Mouse (Mus musculus) ES-CJ7 (cell line): ENCODE data around the gene Clnk.
"Not testable (repeated sequence)": the region's sequence is repeated elsewhere in the genome, so short reads cannot be mapped to it uniquely, and the experiment has no call there.

Source experiments
- DNase-seq: peaks from one replicate; pipeline ENCODE4 v3.0.0; 2011; ENCODE audit warnings: low read depth, low spot score

Gene Clnk

DNA sequence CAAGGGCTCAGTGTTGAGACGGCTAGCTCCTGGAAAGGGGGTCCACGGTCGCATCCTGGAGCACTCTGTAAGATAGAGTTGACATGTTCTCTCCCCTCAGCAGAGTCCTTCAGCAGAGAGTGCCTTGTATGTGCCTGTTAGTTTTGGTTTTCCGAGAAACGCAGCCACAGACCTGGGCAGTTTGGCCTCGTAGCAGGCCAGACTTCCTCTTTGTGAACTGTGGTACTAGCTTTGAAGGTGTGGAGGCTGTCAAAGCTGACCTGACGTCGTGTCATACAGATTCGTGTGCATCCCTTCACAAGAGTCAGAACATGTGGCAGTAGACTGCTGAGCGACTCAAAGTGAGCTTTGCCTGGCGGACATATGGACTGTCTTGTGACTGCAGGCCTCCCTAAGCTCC is at the start of gene Clnk:
Clnk (minus strand) TSS at position 191 of the 400 bp plus-strand sequence.
- DNase-seq = no peak

DNA sequence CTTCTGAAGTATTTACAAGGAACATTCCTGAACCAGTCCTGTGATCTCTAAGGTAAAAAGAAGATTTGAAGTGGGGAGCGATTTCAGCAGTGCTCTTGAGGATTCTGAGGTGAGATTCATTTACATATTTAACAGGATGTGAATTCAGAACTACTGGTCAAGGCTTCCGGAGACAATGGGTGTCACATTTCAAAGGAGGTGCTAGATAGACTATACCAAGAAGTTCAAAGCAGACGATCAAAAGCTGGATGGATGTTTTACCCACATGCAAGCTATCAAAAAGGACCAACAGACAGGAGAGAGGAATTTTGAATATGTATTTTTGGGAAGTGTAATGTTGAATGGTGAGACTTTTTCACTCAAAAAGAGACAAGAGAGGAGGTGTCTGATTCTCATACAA is 28.7 kb upstream of the Clnk start:
- DNase-seq = peak; percentile 28

DNA sequence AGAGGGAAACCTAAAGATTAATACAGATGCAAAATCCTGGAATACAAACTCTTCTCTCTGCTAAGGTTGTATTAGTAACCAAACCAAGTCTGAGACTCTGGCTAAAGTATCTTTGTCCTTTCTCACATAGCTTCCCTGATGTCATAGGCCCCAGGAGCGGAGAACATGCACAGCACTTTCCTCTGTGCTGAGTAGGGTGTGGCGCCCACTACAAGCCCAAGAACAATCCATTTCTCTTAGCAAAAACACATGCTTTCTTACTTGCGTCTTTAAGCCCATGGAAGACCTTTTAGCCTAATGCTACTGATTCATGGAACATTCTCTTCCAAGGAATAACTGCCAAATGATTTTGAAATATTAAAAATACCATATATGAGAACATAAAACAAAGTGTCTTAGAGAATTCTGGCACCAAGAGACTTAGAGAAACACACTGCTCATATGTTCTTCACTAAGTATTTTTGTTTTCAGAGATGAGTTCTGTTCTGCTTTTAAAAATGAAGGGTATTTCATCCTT is 28.0 kb upstream of the Clnk start:
- DNase-seq = no peak

DNA sequence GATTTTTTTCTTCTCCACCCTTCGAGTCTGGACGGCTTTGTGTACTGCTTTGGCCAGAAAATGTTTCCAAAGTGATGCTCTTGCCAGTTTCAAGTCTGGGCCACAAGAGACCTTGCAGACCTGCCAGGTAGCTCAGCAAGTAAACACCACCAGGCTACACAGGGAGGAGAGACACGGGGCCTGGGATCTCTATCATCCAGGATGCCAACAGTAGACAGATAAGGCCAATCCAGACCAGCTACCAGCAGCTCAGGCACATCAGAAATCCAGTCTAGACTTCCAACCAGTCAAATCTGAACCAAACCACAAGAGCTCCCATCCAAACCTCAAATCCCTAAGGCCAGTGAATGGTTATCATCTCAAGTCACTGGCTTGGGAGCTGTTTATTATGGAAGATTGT is 26.3 kb upstream of the Clnk start:
- no peak for DNase-seq

DNA sequence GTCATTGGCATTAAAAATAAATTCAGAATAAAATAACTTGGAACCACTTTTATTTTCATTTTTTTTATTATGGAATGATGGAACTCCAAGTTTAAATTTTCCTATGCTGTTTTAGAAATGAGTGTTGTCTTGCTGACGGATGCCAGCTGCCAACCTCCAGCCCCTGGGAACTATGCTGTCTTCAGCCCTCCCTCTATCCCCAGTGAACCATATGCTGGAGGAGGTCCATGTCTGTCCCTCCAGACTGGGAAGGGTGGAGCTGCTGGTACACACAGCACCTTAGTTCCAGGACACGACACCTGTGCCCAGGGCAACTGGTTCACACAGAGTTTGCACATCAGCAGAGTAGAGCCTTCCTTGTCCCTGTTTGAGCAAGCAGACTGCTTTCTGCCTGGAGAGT is 22.4 kb upstream of the Clnk start:
- no peak for DNase-seq

DNA sequence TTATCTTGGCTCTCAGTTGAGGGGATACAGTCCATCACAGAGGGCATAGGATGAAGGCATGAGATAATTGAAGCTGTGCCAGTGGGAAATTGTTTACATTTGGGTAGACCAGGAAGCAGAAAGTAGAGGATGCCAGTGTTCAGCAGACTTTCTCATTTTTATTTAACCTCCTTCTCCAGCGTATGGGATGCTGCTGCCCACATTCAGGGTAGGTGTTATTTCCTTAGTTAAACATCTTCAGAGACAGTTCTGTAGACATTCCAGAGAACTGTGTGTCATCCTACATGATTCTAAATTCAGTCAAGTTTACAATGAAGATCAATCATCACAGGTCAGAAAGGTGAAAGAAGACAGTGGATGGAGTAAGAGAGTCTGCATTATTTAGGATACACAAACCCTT is 12.0 kb upstream of the Clnk start:
- DNase-seq = no peak

DNA sequence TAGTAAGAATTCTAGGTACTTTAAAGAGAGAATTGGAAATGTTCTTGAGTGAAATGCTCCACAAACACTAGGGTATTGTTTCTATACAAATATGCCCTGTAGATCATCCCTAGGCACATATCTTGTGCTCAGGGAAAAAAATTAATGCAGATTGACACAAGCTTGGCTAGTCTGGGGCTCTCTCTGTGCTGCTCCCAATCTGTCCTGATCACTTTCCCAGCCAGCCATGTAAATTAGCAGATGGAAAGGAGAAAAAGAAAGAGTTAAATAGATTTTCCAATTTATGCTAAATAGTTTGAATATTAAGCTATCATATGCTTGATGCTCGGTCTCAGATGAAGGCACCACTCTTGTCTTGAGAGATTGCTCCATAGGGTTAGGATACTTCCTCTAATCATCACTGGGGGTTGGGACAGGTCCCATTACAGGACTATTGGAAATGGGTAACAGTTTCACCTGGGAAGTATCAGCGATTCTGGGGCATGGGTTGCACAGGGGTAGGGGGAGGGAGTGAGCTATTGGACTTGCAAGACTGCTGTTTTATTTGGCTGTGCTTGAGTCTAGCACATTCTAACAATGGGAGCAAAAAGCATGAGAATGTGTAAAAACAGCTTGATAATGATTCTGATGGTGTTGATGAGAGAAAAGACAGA is 10.1 kb upstream of the Clnk start:
- DNase-seq = no peak

DNA sequence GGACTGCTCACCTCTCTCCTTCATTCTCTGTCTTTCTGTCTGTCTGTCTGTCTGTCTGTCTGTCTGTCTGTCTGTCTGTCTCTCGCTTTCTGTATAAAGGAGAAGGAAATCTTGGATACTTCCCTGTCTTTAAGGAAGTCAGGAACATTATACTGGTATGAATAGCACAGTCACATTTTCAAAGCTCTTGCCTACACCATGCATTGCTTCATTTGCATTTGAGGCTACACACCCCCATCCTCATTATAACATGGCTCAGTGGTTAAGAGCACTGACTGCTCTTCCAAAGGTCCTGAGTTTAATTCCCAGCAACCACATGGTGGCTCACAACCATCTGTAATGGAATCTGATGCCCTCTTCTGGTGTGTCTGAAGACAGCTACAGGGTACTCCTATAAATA is 6.0 kb upstream of the Clnk start:
- DNase-seq = not testable (repeated sequence)

DNA sequence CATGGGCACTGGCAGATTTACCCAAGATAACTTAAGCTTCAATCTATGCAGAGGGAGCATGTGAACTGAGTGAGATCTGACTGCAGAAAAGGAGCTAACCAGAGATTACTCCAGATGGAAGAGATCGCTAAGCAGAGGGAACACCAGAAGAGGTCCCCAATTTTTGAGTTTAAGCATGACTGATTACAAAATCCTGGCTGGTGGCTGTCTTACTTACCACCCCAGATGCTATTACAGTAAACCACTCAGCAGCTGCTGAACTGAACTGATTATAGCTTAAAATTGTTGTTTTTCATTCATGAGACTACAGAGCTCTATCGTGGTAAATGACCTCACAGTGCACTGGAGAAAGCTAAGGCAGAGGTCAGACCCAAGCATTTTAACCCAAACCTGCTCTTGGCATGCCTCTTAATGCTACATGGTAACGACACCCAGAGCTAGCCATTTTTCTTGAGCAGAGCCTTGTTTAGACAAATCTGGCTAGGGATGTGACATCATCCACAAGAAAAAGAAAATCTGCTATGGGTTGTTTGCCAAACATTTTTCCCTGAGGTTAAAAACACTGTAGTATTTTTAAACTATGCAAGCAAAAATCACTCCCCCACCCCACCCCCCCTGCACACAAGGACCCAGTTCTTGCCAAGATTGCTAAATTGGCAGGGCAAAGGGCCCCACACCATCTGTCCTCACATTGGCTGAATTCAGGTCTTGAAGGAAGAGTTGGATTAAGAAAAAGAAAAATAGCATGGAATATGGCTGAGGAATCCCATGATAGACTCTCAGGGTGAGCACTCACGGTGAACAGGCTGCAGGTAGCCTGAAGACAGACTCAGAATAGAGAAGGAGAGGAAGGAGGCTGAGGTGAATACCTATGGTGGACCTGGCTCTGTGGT is 5.4 kb upstream of the Clnk start:
- no peak for DNase-seq

DNA sequence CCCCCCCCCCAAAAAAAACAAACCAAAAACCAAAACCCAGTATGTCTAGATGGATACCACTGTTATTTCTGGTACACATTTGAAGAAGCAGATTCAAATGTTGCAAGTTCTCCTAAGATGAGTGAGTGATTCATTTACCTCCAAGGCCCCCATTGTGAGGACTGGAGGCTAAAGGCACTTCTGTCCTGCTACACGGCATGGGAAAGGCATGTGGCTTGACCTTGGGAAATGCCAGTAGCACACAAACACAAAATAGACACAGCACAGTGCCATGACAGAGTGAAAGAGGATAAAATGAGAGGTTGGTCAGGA is 4.8 kb upstream of the Clnk start:
- no peak for DNase-seq

DNA sequence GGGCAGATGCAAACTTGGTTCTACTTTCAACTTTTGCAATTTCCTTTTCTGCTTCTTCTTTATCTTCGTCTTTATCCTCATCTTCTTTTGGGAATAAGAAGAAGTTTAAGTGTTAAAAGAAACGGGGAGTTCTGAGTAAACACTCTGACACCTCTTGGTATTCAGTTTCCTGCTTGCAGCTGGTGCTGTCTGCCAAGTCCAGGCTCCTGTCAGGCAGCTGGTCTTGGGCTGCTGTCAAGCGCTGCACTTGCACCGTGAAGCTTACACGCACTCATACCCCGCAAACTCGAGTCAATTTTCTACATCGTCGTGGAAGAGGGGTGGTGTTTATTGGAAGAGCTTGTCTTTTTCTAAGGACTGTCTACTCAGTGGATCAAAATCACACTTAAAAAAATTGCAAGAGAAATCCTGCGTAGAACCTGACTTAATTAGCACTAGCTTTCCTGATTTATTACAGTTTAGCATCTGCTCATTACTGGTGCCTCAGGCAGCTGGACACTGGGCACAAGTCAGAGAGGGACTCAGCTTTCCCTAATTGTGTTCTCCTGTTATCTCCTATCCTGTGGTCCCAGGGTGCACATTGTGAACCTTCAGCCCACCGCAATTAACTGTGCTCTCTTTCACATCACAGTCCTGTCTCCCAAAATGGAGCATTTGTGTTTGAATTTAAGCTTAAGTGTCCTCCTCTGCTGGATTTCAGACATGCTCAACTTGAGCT is 3.5 kb upstream of the Clnk start:
- no peak for DNase-seq

DNA sequence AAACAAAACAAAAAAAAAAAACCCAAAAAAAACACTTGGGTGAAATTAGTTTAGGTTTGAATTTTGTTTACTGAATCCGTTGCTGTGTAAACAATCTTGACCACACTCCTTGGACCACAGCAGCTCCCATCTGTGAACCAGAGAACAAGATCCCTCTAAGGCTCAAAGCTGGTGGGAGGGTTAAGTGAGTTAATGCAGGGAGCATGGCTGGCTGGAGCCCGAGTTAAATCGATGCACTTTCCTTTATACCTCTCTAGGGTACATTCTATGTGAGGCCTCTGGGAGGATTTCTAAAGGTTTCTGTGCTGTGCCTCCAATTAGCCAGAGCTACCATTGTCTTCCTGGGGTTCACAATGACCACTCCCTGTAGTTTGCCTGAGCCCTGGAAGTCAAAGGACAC is 1.2 kb downstream of the Clnk start:
- DNase-seq = no peak

DNA sequence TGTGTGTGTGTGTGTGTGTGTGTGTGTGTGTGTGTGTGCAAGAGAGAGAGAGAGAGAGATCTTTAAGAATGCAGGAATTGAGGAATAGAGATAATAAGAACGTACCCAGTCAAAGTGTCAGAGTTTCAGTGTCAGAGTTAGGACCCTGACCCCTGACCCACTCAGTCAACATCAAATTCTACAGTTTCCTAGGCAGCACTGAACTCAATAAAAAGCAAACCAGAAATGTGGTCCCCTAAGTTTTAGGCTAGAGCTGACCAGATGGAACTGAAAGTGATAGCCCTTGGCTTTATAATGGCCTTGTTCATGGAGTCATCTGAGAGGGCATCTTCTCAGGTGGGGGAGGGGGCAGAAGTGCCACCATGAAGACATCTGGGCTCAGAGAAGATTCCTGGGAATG is 1.7 kb downstream of the Clnk start:
- no peak for DNase-seq

DNA sequence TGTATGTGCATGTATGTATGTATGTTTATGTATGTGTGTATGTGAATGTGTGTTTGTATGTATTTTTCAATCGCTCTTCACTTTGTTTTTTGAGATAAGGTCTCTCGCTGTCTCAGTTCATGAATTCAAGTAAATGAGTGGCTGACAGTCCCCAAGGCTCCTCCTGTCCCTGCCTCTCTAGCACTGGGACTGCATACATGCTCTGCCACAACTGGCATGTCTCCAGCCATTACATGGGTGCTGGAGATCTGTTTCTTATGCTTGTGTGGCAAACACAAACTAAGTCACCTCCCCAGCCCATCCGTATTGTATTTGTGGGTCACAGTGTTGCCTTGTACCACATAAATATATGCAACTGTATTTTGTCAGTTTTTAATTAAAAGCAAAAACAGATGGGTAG is 3.7 kb downstream of the Clnk start:
- no peak for DNase-seq

DNA sequence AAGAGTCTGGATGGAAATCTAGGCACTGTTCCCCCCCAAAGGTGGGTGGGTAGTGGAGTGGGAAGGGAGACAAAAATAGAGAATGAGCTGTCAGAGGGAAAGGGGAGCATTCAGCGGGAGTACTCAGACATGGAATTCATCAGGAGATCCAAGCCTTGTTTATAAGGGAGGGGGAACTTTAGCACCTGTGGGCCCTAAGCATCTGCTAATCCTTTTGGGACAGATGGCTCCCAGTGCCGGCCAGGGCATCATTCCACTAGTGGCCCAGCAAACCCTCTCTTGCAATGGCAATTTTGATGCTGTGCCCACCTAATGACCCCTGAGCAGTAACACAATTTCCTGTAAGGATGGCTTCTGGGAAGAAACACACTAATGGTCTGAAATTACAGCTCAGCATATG is 5.0 kb downstream of the Clnk start:
- DNase-seq = no peak

DNA sequence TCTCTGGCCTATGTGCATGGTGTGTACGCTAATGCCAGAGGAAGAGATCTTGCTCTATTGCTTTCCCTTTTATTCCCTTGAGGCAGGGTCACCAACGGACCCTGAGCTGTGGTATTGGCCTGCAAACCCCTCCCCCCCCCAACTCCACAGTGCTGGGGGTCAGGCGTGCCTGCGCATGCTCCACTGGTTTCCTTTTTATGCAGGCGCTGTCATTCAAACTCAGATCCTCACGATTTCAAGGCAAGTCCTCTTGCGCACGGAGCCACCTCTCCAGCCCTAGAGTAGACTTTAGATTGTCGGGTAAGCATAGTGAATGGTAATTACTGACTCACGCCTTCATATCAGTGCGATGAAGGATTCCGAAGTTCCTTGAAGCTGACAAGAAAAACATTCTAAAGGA is 6.1 kb downstream of the Clnk start:
- DNase-seq = no peak

DNA sequence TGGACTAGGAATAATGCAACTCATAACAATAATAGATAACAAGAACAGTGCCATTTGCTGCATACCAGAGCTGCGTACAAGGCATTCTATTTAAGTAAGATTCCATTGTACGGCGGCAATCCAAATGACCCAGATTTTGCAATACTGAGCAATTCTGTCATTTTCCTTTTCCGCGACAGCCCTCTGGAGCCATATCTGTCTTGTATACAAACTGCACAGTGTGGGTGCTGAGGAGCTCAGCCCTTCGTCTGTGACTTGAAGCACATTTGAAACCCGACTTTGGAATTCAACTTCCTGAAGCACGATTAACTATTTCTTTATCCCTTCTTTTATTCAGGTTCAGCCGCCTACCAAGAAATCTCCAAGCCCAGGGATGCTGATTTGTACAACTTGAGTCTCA is 6.6 kb downstream of the Clnk start:
- DNase-seq = no peak

DNA sequence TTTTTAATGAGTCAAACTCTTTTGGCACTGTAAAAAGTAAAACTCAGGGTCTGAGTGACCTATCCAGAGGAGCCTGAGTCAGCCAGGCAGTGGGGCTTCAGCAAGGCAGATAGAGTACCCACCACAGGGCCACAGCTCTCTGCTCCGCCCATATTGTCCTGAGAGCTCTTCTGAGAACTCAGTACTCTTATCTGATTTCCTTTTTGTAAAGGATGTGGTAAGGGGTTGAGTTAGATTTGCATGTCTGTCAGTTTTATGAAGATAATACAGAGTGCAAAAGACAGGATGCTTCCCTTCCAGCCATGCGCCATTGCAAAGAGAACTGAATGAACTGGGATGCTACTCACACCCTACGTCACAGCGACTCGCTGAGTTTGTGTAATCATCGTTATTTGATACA is 12.0 kb downstream of the Clnk start:
- no peak for DNase-seq

DNA sequence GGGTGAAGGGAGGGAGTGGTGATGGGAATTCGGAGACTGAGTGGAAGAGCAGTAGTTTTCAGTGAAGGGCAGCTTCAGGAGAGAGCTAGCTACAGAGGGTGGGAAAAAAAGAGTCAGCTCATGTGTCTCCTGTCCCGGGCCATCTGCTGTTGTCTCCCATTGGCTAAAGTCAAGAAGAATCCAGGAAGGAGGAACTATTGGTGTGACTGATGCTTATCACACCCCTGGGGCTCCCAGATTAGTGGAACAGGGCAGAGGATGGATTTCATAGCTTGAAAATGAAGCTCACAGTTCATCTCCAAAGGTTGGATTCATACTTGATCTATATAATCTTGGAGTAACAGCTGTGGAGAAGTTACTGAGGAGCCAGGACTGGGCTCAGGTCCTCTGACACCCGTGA is 13.6 kb downstream of the Clnk start:
- no peak for DNase-seq

DNA sequence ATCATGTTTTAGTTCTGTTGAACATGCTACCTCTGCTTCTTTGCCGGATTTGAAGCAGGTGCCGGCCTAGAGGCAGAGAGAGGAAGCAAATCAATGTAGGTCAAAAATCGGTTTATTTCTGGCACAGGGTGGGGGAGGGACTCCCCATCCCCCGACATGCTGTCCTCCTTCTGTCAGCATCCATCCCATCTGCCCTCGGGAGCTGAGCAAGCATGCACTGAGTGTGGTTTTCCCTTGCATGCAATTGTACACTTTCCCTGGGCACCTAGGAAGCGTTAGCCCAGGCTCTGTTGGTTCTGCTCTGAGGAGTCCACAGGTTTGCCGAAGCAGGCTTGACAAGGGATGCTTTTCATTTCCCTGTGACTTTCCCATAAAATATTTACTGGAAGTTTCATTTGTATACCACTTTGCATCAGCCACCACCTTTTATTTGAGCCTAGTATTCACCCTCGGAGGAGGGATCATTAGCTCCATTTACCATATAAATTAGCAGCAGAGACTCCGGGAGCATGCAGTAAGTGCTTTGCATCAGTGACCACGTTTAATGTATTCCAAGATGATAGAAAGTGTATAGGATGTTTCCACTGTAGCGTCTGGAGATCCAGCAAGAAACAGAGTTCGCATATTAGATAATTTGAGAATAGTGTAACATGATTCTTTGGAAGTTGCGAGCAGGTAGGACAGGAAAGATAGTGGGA is 14.2 kb downstream of the Clnk start:
- no peak for DNase-seq

DNA sequence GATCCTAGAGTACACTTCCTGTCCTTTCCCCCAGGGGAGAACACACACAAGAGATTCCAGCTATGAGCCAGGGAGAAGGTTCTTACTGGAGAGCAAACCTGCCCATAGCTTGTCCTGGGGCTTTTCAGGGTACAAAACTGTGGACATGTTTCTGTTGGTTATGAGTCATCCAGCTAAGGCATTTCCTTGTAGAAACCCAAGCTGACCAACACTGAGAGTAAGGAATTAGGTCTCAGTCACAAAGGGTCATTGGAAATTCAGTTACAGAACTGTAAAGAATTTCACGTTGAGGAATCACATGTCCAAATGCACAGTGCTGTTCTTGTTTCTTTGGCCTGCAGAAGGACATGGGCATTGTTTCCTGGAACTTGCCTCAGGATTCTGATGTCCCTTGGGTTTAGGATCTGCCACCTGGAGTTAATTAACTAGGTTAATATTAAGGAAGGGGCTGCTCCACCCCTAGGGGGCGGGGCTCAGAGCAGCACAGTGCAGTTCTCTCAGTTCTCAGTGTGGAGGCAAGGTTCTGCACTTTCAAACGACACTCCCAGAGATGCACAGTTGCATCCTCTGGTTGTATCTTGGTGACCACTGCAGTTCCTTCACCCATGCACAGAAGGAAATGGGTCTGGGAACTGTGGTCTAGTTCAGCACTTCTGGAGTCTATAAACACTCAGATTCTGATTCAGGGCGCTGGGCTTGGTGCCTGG is 18.4 kb downstream of the Clnk start:
- no peak for DNase-seq
